Mouse (Mus musculus) limb, embryonic 13.5 days (tissue): ENCODE results near the gene Sec14l5. TPM values are rescaled to one million over a fixed set of nuclear protein-coding genes. Genes with fewer than 3 reads are reported as not detected.
"Not testable (repeated sequence)": the region's sequence is repeated elsewhere in the genome, so short reads cannot be mapped to it uniquely, and the experiment has no call there.

Source experiments
- ATAC-seq: fragments of 200-750 bp; cut with Nextera tagmentation; 2 replicates; pipeline ENCODE4 v1.8.0; 2017; ENCODE audit warnings: low read depth, moderate number of reproducible peaks, moderate TSS enrichment; ENCODE audit not compliant: low FRiP score
- H3K27ac ChIP-seq: fragments of 300-500 bp; sonication (generic); 2 replicates; pipeline ENCODE4 v1.5.1; 2015; ENCODE audit warnings: inconsistent platforms, mild to moderate bottlenecking, moderate library complexity
- H3K27me3 ChIP-seq: fragments of 300-500 bp; sonication (generic); 2 replicates; pipeline ENCODE4 v1.6.1; 2015; ENCODE audit warnings: mild to moderate bottlenecking, inconsistent platforms
- H3K36me3 ChIP-seq: fragments of 300-500 bp; sonication (generic); 2 replicates; pipeline ENCODE4 v1.6.1; 2015; ENCODE audit warnings: inconsistent platforms, mild to moderate bottlenecking, moderate library complexity
- H3K4me1 ChIP-seq: fragments of 300-500 bp; sonication (generic); 2 replicates; pipeline ENCODE4 v1.6.1; 2015; ENCODE audit warnings: inconsistent platforms
- H3K4me2 ChIP-seq: fragments of 300-500 bp; sonication (generic); replicated peaks from 2 replicates; pipeline ENCODE4 v1.6.1; 2015; ENCODE audit warnings: inconsistent platforms, mild to moderate bottlenecking, moderate library complexity
- H3K4me3 ChIP-seq: fragments of 300-500 bp; sonication (generic); 2 replicates; pipeline ENCODE4 v1.5.1; 2015; ENCODE audit warnings: moderate library complexity, mild to moderate bottlenecking, inconsistent platforms
- H3K9ac ChIP-seq: fragments of 300-500 bp; sonication (generic); 2 replicates; pipeline ENCODE4 v1.6.1; 2015; ENCODE audit warnings: mild to moderate bottlenecking, inconsistent platforms
- H3K9me3 ChIP-seq: fragments of 300-500 bp; sonication (generic); 2 replicates; pipeline ENCODE4 v1.6.1; 2016; ENCODE audit warnings: inconsistent platforms
- WGBS: fragments of 180-500 bp; shearing (Covaris S2); methylation state at CpG from one replicate; pipeline ENCODE4 v1.1.7; 2015; 5-methylcytosine and 5-hydroxymethylcytosine counted together
- microRNA-seq: library from miRNA; unstranded; fragments of <30 nt; microRNA quantifications from one replicate; pipeline ENCODE4, GENCODE M21; 2016
- polyA plus RNA-seq: library from polyadenylated mRNA; unstranded; fragments of >200 nt; fragmentation: Nextera tagmentation; extraction: Ambion mirVana; gene quantifications from 2 replicates; pipeline ENCODE4 v1.2.1, GENCODE M21; 2015

Sec14l5 gene
- polyA plus RNA-seq, 1 experiment from 2014 or later: 0.10 TPM

- not testable (repeated sequence) for H3K9me3 ChIP-seq, H3K27me3 ChIP-seq, H3K4me1 ChIP-seq, H3K36me3 ChIP-seq, ATAC-seq, H3K4me3 ChIP-seq, H3K27ac ChIP-seq, H3K9ac ChIP-seq, H3K4me2 ChIP-seq
- WGBS: 12% methylated on average over 1 of the region's 1 CpGs
These were observed 79.6 kb downstream of the Sec14l5 start for GRCm38 (mm10) chr16:5226534-5226933.

- not testable (repeated sequence) for H3K9ac ChIP-seq, H3K4me2 ChIP-seq, H3K4me1 ChIP-seq, ATAC-seq, H3K27me3 ChIP-seq, H3K4me3 ChIP-seq, H3K9me3 ChIP-seq, H3K36me3 ChIP-seq, H3K27ac ChIP-seq
- 77% methylated on average over 19 of the region's 19 CpGs for WGBS
These were observed 80.6 kb downstream of the Sec14l5 start for GRCm38 (mm10) chr16:5227501-5227900.

GRCm38 (mm10) chr16:5228103-5228502 lies 81.2 kb downstream of the Sec14l5 start:
- H3K4me3 ChIP-seq, H3K36me3 ChIP-seq, H3K9me3 ChIP-seq, H3K9ac ChIP-seq, ATAC-seq, H3K4me1 ChIP-seq, H3K27ac ChIP-seq, H3K4me2 ChIP-seq, H3K27me3 ChIP-seq: not testable (repeated sequence)
- 60% methylated on average over 3 of the region's 3 CpGs for WGBS

- ATAC-seq: peak; percentile 22
- H3K27ac ChIP-seq: no peak overlapping the region
- no peak overlapping the region for H3K9ac ChIP-seq
- peaks cover 9% of the 10 kb centered on the region; the same call in 1 of the 2 replicates for H3K36me3 ChIP-seq
- no peaks in the 10 kb centered on the region for H3K9me3 ChIP-seq
- peak overlapping the region; percentile 83 for H3K4me2 ChIP-seq
- 73% methylated on average over 4 of the region's 4 CpGs for WGBS
- H3K4me3 ChIP-seq: peak overlapping the region; percentile 90
- no peaks in the 10 kb centered on the region for H3K27me3 ChIP-seq
- H3K4me1 ChIP-seq: peaks cover 15% of the 10 kb centered on the region
These were observed 86.1 kb downstream of the Sec14l5 start for GRCm38 (mm10) chr16:5232982-5233381.

- Histone ChIP-seq H3K27me3 (no peaks in the 10 kb centered on the region), H3K27ac (no peak within 1 kb of the TSS; the same call in 1 of the 2 replicates), H3K9ac (peak within 1 kb of the TSS; percentile 84), H3K9me3 (no peaks in the 10 kb centered on the region), H3K4me2 (peak within 1 kb of the TSS; percentile 83), H3K36me3 (peaks cover 12% of the 10 kb centered on the region), H3K4me3 (peak within 1 kb of the TSS; percentile 90), H3K4me1 (peaks cover 15% of the 10 kb centered on the region)
- peak; percentile 97 for ATAC-seq
- WGBS: 2% methylated on average over 47 of the region's 47 CpGs
These were observed 86.8 kb downstream of the Sec14l5 start, which contains the start of gene Alg1 for GRCm38 (mm10) chr16:5233418-5234313. Gene Alg1, plus strand, starts transcription at chr16:5233621.

Small RNA genes within 50 kb of the gene (microRNA-seq; reads per million reads assigned to microRNA genes)
- gene Gm23689 (not detected), gene Gm26095 (not detected), gene Mir6364 (not detected)

Other genes starting within 250 kb of the Sec14l5 start
- 178 and 182 TPM in 2 replicates for gene Nudt16l1, start 208.3 kb upstream of the Sec14l5 start, polyA plus RNA-seq
- gene Anks3, start 182.9 kb upstream of the Sec14l5 start, polyA plus RNA-seq: 76.2 and 76.4 TPM in 2 replicates
- gene Sept12, start 149.3 kb upstream of the Sec14l5 start, polyA plus RNA-seq: not detected in 2 replicates
- 4.1 and 4.8 TPM in 2 replicates for gene Smim22, start 139.8 kb upstream of the Sec14l5 start, polyA plus RNA-seq
- gene Rogdi, start 133.6 kb upstream of the Sec14l5 start, polyA plus RNA-seq: 63.6 and 67.4 TPM in 2 replicates
- 140 and 150 TPM in 2 replicates for gene Glyr1, start 97.2 kb upstream of the Sec14l5 start, polyA plus RNA-seq
- 21.6 and 22.8 TPM in 2 replicates for gene Ubn1, start 97.1 kb upstream of the Sec14l5 start, polyA plus RNA-seq
- 5.5 and 5.8 TPM in 2 replicates for gene Ppl, start 14.7 kb upstream of the Sec14l5 start, polyA plus RNA-seq
- 15.5 and 16.5 TPM in 2 replicates for gene Nagpa, start 56.9 kb downstream of the Sec14l5 start, polyA plus RNA-seq
- gene AU021092, start 75.2 kb downstream of the Sec14l5 start, polyA plus RNA-seq: 1.7 and 2.0 TPM in 2 replicates
- 34.0 and 35.8 TPM in 2 replicates for gene Alg1, start 86.5 kb downstream of the Sec14l5 start, polyA plus RNA-seq
- gene Eef2kmt, start 108.9 kb downstream of the Sec14l5 start, polyA plus RNA-seq: 19.4 and 21.7 TPM in 2 replicates